ENCODE assay signal across 10 mouse cellular contexts in genomic region chr1:181000501-181001092, GRCm38 (mm10). TPM values are rescaled to one million over a fixed set of nuclear protein-coding genes. Genes with fewer than 3 reads are reported as not detected.
DNase-seq lines count a peak whose midpoint lies in the region; ATAC-seq lines count a peak whose summit lies in the region.
"Had no signal": no experiment of that assay in that cellular context is flagged by ENCODE, and none has a peak within 500 bp of the region (broad histone marks: within the 10 kb centered on the region; RNA-seq: fewer than 3 reads in every experiment).

No protein-coding gene starts in this region.

- H3K9me3 ChIP-seq in hindbrain, embryonic 10.5 days: no peaks in the 10 kb centered on the region
- no peaks in the 10 kb centered on the region for H3K9me3 ChIP-seq in hindbrain, embryonic 14.5 days (ENCODE audit: control insufficient read depth, low read length)
- no peaks in the 10 kb centered on the region for H3K9me3 ChIP-seq in limb, embryonic 12.5 days

- H3K9ac ChIP-seq in hindbrain, embryonic 14.5 days: no peak overlapping the region
- H3K9ac ChIP-seq in limb, embryonic 12.5 days (replicated peaks): no peak overlapping the region

- intact Hi-C loops in left cerebral cortex, postnatal 4 days (cut with DNase I): no loop called here

- H3K36me3 ChIP-seq in hindbrain, embryonic 10.5 days: no peaks in the 10 kb centered on the region
- no peaks in the 10 kb centered on the region for H3K36me3 ChIP-seq in hindbrain, embryonic 14.5 days (replicated peaks; ENCODE audit: control insufficient read depth, insufficient read depth)
- no peaks in the 10 kb centered on the region for H3K36me3 ChIP-seq in limb, embryonic 12.5 days

- no peak overlapping the region for H3K4me2 ChIP-seq in hindbrain, embryonic 14.5 days (replicated peaks)
- H3K4me2 ChIP-seq in limb, embryonic 12.5 days: no peak overlapping the region

- peaks cover 18% of the 10 kb centered on the region for H3K4me1 ChIP-seq in hindbrain, embryonic 10.5 days (replicated peaks)
- H3K4me1 ChIP-seq in hindbrain, embryonic 14.5 days (replicated peaks; ENCODE audit: control insufficient read depth, insufficient read depth, low read length): no peaks in the 10 kb centered on the region
- H3K4me1 ChIP-seq in limb, embryonic 12.5 days (replicated peaks): peaks cover 12% of the 10 kb centered on the region

- DNase-seq in hindbrain, embryonic 10.5 days (ENCODE audit: low spot score): no peak
- DNase-seq in hindbrain, embryonic 14.5 days (ENCODE audit: low spot score): no peak
- peak; percentile 81 for DNase-seq in adrenal gland, adult 2 months
- peak; percentile 66 for DNase-seq in forelimb bud, embryonic 11.5 days (ENCODE audit: low read depth, low spot score)
- no peak for DNase-seq in left cerebral cortex, postnatal 4 days
- no peak for DNase-seq in cerebellum, adult 9-10 months

- ATAC-seq in hindbrain, embryonic 14.5 days (ENCODE audit: low FRiP score): no peak
- ATAC-seq in limb, embryonic 12.5 days (ENCODE audit: insufficient number of reproducible peaks, insufficient read depth, low FRiP score, low TSS enrichment, low read depth): peak; percentile 81
- ATAC-seq in cerebellum, adult (ENCODE audit: insufficient number of reproducible peaks, low FRiP score, low TSS enrichment): no peak

- no peaks in the 10 kb centered on the region for H3K27me3 ChIP-seq in hindbrain, embryonic 10.5 days (ENCODE audit: insufficient read depth, poor library complexity, severe bottlenecking)
- no peaks in the 10 kb centered on the region for H3K27me3 ChIP-seq in hindbrain, embryonic 14.5 days (ENCODE audit: control insufficient read depth, insufficient read depth, low read length)
- 0 out of 2 replicates have a peak, but pooled peaks cover 4% of the 10 kb centered on the region for H3K27me3 ChIP-seq in limb, embryonic 12.5 days

- peak overlapping the region; percentile 40; the same call in 1 of the 2 replicates for H3K27ac ChIP-seq in hindbrain, embryonic 10.5 days
- H3K27ac ChIP-seq in hindbrain, embryonic 14.5 days: no peak overlapping the region
- H3K27ac ChIP-seq in limb, embryonic 12.5 days: peak overlapping the region; percentile 35

- WGBS in hindbrain, embryonic 10.5 days: 63% methylated on average over 10 of the region's 10 CpGs
- 43% methylated on average over 10 of the region's 10 CpGs for WGBS in hindbrain, embryonic 14.5 days
- WGBS in limb, embryonic 12.5 days: 14% methylated on average over 10 of the region's 10 CpGs

- H3K4me3 ChIP-seq in hindbrain, embryonic 10.5 days: no peak overlapping the region
- no peak overlapping the region for H3K4me3 ChIP-seq in hindbrain, embryonic 14.5 days (replicated peaks; ENCODE audit: low read length)
- no peak overlapping the region for H3K4me3 ChIP-seq in limb, embryonic 12.5 days (replicated peaks)

RNA-seq across cellular contexts. Expression of gene Ephx1, which starts 20.1 kb away (rescaled TPM):
- 0.86 and 1.5 TPM in 2 replicates for polyA plus RNA-seq in hindbrain, embryonic 10.5 days (2016; fragmentation: Nextera tagmentation; extraction: Ambion mirVana)
- polyA plus RNA-seq in hindbrain, embryonic 14.5 days (2014; fragmentation: Nextera tagmentation; extraction: Ambion mirVana): 8.7 and 10.3 TPM in 2 replicates
- total RNA-seq in adrenal gland, adult 2 months (2021): 100 to 1,000 TPM; 209 to 314 TPM
- polyA plus RNA-seq in adrenal gland, adult 2 months (2012; rRNA removed): 112 and 140 TPM in 2 replicates
- 1.6 and 1.8 TPM in 2 replicates for polyA plus RNA-seq in limb, embryonic 12.5 days (2016; fragmentation: Nextera tagmentation; extraction: Ambion mirVana)
- total RNA-seq in left cerebral cortex, postnatal 4 days (2021): 1 to 10 TPM; 9.0 to 9.9 TPM

RNA-seq across cellular contexts. Expression of gene 9130409I23Rik, which starts 50.4 kb away (rescaled TPM):
- polyA plus RNA-seq in hindbrain, embryonic 10.5 days (2016; fragmentation: Nextera tagmentation; extraction: Ambion mirVana): not detected in 2 replicates
- not detected in 2 replicates for polyA plus RNA-seq in hindbrain, embryonic 14.5 days (2014; fragmentation: Nextera tagmentation; extraction: Ambion mirVana)
- not detected for total RNA-seq in adrenal gland, adult 2 months (2021)
- polyA plus RNA-seq in adrenal gland, adult 2 months (2012; rRNA removed): not detected in 2 replicates
- polyA plus RNA-seq in limb, embryonic 12.5 days (2016; fragmentation: Nextera tagmentation; extraction: Ambion mirVana): not detected in 2 replicates
- total RNA-seq in left cerebral cortex, postnatal 4 days (2021): not detected
- total RNA-seq: layer of hippocampus, postnatal 10 days had no signal
- polyA plus RNA-seq: cortical plate, adult 2 months had no signal

RNA-seq across cellular contexts. Expression of gene Tmem63a, which starts 58.5 kb away (rescaled TPM):
- 3.0 and 3.4 TPM in 2 replicates for polyA plus RNA-seq in hindbrain, embryonic 10.5 days (2016; fragmentation: Nextera tagmentation; extraction: Ambion mirVana)
- polyA plus RNA-seq in hindbrain, embryonic 14.5 days (2014; fragmentation: Nextera tagmentation; extraction: Ambion mirVana): 1.5 and 1.6 TPM in 2 replicates
- total RNA-seq in adrenal gland, adult 2 months (2021): 10 to 100 TPM; 52.8 to 66.0 TPM
- 135 and 238 TPM in 2 replicates for polyA plus RNA-seq in adrenal gland, adult 2 months (2012; rRNA removed)
- polyA plus RNA-seq in limb, embryonic 12.5 days (2016; fragmentation: Nextera tagmentation; extraction: Ambion mirVana): 12.1 and 13.4 TPM in 2 replicates
- total RNA-seq in left cerebral cortex, postnatal 4 days (2021): 1 to 10 TPM; 1.8 to 3.3 TPM

Comparison
In these comparisons a context has a peak if more than half of its experiments do, and no peak if none do; other contexts are left out.
1. DNase-seq: peak in adrenal gland, adult 2 months (single experiment) and forelimb bud, embryonic 11.5 days (single experiment); none in hindbrain, embryonic 10.5 days (single experiment), hindbrain, embryonic 14.5 days (single experiment), left cerebral cortex, postnatal 4 days (single experiment) and cerebellum, adult 9-10 months (single experiment).